Mouse (Mus musculus): ENCODE data around the gene Slc17a2. TPM values are rescaled to one million over a fixed set of nuclear protein-coding genes. Genes with fewer than 3 reads are reported as not detected.

Gene Slc17a2
- polyA plus RNA-seq, 1 experiment from 2014 or later: not detected

DNA sequence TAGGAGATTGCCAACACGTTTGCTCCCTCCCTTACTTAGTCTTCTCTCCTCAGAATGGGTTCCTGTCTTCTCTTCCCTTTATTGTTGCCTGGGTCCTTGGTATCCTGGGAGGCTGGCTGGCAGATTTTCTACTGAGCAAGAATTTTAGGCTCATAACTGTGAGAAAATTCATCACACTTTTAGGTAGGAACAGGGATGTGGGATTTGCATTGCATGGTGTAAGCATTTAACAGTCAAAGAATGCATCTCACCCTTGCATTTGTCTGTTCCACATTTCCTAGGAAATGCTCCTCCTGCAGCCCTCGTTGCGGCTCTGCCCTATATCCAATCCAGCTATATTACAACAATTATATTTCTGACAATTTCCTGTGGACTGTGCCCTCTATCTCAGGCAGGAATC is 49.6 kb downstream of the Slc17a2 start:
- Histone ChIP-seq H3K4me3 (replicated peaks) (no peak overlapping the region), H3K4me2 (no peak overlapping the region), H3K36me3 (no peaks in the 10 kb centered on the region), H3K27ac (no peak overlapping the region), H3K9me3 (no peaks in the 10 kb centered on the region), H3K9ac (replicated peaks) (no peak overlapping the region), H3K27me3 (no peaks in the 10 kb centered on the region), H3K4me1 (replicated peaks) (no peaks in the 10 kb centered on the region)
- ATAC-seq (ENCODE audit: insufficient number of reproducible peaks, insufficient read depth, low FRiP score, low TSS enrichment, low read depth): no peak
- WGBS: 66% methylated on average over 3 of the region's 3 CpGs

DNA sequence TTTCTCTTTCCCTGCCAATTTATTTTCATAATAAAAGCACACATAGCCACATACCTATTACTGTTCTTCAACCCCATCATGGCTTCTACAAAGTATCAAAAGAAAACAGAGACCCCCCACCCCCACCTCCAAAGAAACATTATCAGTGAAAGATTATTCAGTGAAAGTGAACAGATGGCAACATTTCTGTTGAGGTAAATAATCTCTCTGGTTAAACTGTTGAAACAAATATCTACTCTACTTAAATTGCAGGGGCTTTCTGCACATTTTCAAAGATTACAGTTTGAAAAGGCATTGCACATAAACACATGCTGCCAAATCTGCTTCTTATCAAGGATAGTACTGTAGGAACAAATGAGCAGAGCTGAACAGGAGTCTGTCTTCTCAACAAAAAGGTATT is 55.0 kb downstream of the Slc17a2 start:
- no peaks in the 10 kb centered on the region for H3K27me3 ChIP-seq
- no peaks in the 10 kb centered on the region for H3K36me3 ChIP-seq
- H3K9me3 ChIP-seq: no peaks in the 10 kb centered on the region
- H3K9ac ChIP-seq (replicated peaks): no peak overlapping the region
- no peak overlapping the region for H3K4me3 ChIP-seq (replicated peaks)
- H3K4me2 ChIP-seq: no peak overlapping the region
- H3K4me1 ChIP-seq (replicated peaks): 0 out of 2 replicates have a peak, but pooled peaks cover 5% of the 10 kb centered on the region
- ATAC-seq (ENCODE audit: insufficient number of reproducible peaks, insufficient read depth, low FRiP score, low TSS enrichment, low read depth): no peak
- no peak overlapping the region for H3K27ac ChIP-seq

DNA sequence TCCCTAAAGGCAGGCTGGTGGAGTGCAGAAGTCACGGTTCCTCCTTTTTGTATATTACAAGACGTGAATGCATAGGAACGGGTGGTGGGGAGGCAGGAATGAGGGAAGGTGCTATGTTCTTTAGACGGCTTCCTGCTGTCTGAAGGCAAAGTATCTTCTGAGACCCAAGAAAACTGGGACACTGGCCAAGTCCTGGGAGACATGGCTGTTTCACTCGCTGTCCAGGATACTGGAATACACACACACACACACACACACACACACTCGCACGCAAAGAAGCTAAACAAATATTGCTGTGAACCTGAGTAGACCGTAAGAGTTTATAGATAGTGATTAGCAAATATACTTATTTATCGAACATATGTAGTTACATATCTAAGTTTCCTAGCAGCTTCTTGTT is 57.9 kb downstream of the Slc17a2 start:
- Histone ChIP-seq H3K27ac (no peak overlapping the region), H3K9me3 (no peaks in the 10 kb centered on the region), H3K4me1 (replicated peaks) (peaks cover 8% of the 10 kb centered on the region; the same call in 1 of the 2 replicates), H3K4me3 (replicated peaks) (no peak overlapping the region), H3K4me2 (no peak overlapping the region), H3K9ac (replicated peaks) (no peak overlapping the region), H3K27me3 (no peaks in the 10 kb centered on the region), H3K36me3 (no peaks in the 10 kb centered on the region)
- 91% methylated on average over 9 of the region's 9 CpGs for WGBS
- no peak for ATAC-seq (ENCODE audit: insufficient number of reproducible peaks, insufficient read depth, low FRiP score, low TSS enrichment, low read depth)

DNA sequence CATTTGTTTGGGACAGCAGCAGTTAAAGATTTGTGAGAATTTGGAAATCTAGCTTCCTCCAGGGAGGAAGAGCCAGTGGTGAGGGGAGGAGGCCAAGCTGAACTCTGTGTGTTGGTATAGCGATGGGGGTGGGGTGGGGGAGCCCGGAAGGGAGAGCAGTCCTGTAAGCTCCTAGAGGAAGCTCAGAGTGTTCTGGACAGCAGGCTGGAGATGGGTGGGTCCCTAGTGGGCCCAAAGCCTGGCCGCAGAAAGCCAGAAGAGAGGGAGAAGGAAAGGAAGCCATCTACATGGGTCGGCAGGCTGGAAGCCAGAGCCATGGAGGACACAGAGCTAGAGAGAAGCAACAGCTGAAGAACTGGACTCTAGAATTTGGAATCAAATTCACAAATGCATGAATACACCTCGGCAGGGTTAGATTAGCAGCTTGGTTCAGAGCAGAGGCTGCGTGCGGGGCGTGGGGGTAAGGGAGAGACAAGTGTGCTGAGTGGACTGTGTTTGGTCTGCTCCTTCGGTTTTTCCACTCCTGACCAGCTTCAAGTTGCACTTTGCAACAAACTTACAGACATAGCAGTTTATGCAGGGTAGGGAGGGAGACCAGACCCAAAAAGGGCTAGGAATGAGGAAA is 59.4 kb downstream of the Slc17a2 start:
- Histone ChIP-seq H3K4me3 (replicated peaks) (no peak overlapping the region), H3K27ac (no peak overlapping the region), H3K36me3 (no peaks in the 10 kb centered on the region), H3K4me2 (no peak overlapping the region), H3K27me3 (no peaks in the 10 kb centered on the region), H3K9me3 (no peaks in the 10 kb centered on the region), H3K9ac (replicated peaks) (no peak overlapping the region), H3K4me1 (replicated peaks) (peaks cover 8% of the 10 kb centered on the region; the same call in 1 of the 2 replicates)
- ATAC-seq (ENCODE audit: insufficient number of reproducible peaks, insufficient read depth, low FRiP score, low TSS enrichment, low read depth): no peak
- WGBS: 75% methylated on average over 9 of the region's 9 CpGs

DNA sequence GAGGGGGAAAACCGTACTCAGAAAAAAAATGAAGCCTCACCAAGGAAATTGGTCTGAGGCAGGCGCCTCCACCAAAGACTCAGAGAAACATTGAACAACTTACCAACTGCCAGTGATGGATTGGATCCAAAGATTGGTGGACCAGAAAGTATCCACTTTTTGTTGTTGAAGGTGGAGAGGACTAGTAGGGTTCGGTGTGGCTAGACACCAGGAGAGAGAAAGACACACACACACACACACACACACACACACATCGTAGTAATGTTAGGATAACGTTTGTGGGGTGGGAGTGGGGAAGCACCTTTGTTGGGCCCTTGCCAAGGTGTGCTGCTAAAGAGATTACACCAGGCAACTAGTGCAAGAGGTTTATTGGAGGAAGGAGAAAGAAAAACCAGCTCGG is 60.2 kb downstream of the Slc17a2 start:
- Histone ChIP-seq H3K36me3 (no peaks in the 10 kb centered on the region), H3K9ac (replicated peaks) (no peak overlapping the region), H3K4me1 (replicated peaks) (peaks cover 8% of the 10 kb centered on the region; the same call in 1 of the 2 replicates), H3K4me3 (replicated peaks) (no peak overlapping the region), H3K27me3 (no peaks in the 10 kb centered on the region), H3K9me3 (no peaks in the 10 kb centered on the region), H3K27ac (no peak overlapping the region), H3K4me2 (no peak overlapping the region)
- 85% methylated on average over 6 of the region's 6 CpGs for WGBS
- ATAC-seq (ENCODE audit: insufficient number of reproducible peaks, insufficient read depth, low FRiP score, low TSS enrichment, low read depth): no peak

DNA sequence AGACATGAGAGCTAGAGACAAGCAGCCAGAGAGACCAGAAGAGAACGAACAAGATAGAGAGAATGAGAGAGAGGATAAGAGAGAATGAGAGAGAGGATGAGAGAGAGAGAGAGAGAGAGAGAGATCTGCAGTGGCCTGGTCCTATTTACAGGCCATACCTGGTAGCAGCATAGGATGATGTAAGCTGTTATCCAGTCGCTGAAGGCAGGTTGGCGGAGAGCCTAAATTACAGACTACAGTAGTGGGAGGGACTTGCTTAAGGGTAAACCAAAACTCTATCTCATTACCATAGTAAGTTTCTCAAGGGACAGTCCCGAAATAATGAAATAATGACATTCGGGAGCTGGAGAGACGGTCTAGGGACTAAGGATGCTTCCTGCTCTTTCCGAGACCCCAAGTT is 60.6 kb downstream of the Slc17a2 start, which contains the start of gene Slc17a1:
Gene Slc17a1, plus strand, starts transcription at position 346 of the 400 bp plus-strand sequence.
- 87% methylated on average over 7 of the region's 7 CpGs for WGBS
- Histone ChIP-seq H3K27ac (no peak within 1 kb of the TSS), H3K27me3 (no peaks in the 10 kb centered on the region)

DNA sequence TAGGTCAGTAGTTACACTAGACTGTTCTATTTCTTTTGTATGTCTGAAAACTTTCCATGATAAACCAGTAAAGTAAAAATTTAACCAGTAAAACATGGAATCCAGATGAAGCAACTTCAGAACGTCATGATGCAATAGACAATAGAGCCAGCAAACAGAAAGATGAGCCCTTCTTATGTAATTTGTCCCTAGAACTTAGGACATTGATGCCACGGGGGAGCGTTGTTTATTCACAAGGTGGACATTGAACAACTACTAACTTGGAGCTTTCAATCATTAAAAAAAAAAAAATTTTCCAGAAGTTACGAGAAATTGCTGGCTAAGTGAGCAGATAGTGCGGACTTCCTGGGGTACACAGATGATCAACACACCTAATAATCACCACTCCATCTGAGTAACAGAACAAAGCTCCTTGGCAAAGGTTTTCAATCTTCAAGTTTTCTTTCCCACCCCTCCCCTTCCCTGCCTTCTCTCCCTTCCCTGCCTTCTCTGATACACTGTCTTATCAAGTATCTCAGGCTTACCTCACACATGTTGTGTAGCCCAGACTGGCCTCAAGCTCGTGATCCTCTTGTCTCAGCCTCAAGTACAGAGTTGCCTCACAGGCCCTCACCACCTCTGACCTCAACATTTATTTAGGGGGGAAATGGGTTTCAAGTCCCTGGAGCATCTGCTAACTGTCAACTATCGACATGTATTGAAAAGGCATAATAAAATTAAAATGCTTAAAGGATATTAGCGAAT is 62.2 kb downstream of the Slc17a2 start:
- no peak overlapping the region for H3K4me3 ChIP-seq (replicated peaks)
- H3K4me1 ChIP-seq (replicated peaks): peaks cover 8% of the 10 kb centered on the region; the same call in 1 of the 2 replicates
- H3K27me3 ChIP-seq: no peaks in the 10 kb centered on the region
- H3K27ac ChIP-seq: no peak overlapping the region
- no peak for ATAC-seq (ENCODE audit: insufficient number of reproducible peaks, insufficient read depth, low FRiP score, low TSS enrichment, low read depth)
- no peaks in the 10 kb centered on the region for H3K36me3 ChIP-seq
- no peak overlapping the region for H3K9ac ChIP-seq (replicated peaks)
- H3K4me2 ChIP-seq: no peak overlapping the region
- WGBS: 89% methylated on average over 8 of the region's 8 CpGs
- no peaks in the 10 kb centered on the region for H3K9me3 ChIP-seq

More for the DNA sequence above, 60.6 kb downstream of the Slc17a2 start, which contains the start of gene Slc17a1:
- Histone ChIP-seq H3K4me2 (no peak within 1 kb of the TSS), H3K36me3 (no peaks in the 10 kb centered on the region), H3K9me3 (no peaks in the 10 kb centered on the region), H3K4me3 (replicated peaks) (no peak within 1 kb of the TSS), H3K9ac (replicated peaks) (no peak within 1 kb of the TSS), H3K4me1 (replicated peaks) (peaks cover 8% of the 10 kb centered on the region; the same call in 1 of the 2 replicates)
- no peak for ATAC-seq (ENCODE audit: insufficient number of reproducible peaks, insufficient read depth, low FRiP score, low TSS enrichment, low read depth)

DNA sequence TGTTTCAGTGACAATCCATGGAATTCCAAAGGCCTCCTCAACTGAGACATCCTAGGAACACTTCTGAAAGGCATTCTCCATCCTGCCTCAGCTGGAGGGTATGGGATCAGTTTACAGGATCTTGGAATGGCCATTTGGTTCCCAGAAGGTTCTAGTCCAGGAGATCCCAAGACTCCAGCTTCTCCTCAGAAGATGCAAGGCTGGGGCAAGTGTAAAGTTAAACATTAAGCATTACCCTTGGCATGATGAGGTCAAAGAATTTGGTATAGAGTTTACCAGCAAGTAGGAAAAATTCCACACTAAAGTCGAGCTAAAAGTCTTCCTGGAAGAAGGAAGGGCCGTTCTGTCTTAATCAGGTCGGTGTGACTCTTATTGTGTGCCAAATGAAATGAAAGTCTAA is 63.2 kb downstream of the Slc17a2 start:
- 83% methylated on average over 3 of the region's 3 CpGs for WGBS
- H3K4me2 ChIP-seq: no peak overlapping the region
- ATAC-seq (ENCODE audit: insufficient number of reproducible peaks, insufficient read depth, low FRiP score, low TSS enrichment, low read depth): no peak
- H3K27ac ChIP-seq: no peak overlapping the region
- H3K9me3 ChIP-seq: no peaks in the 10 kb centered on the region
- no peaks in the 10 kb centered on the region for H3K27me3 ChIP-seq
- no peaks in the 10 kb centered on the region for H3K36me3 ChIP-seq
- no peak overlapping the region for H3K4me3 ChIP-seq (replicated peaks)
- peaks cover 8% of the 10 kb centered on the region; the same call in 1 of the 2 replicates for H3K4me1 ChIP-seq (replicated peaks)
- H3K9ac ChIP-seq (replicated peaks): no peak overlapping the region

DNA sequence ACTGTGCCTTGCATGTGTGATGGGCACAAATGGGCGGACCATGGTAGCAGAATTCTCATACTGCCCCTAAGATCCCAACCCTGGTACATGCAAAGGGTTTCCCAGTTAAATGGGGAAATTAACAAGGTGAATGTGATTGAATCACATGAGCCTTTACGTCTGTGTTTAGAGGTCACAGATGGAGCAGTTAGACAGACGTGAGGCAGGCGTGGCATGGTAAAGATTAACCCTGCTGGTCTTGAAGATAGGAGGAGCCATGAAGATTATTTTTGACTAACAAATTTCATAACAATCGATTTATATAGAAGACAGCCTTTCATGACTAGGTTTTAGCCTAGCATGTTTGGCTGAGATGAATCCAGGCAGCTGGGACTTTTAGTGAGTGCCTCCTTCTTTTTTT is 66.3 kb downstream of the Slc17a2 start:
- Histone ChIP-seq H3K27ac (no peak overlapping the region), H3K27me3 (no peaks in the 10 kb centered on the region), H3K4me3 (replicated peaks) (no peak overlapping the region), H3K36me3 (no peaks in the 10 kb centered on the region), H3K9ac (replicated peaks) (no peak overlapping the region), H3K4me1 (replicated peaks) (peaks cover 2% of the 10 kb centered on the region; the same call in 1 of the 2 replicates), H3K4me2 (no peak overlapping the region), H3K9me3 (no peaks in the 10 kb centered on the region)
- WGBS: 77% methylated on average over 5 of the region's 5 CpGs
- ATAC-seq (ENCODE audit: insufficient number of reproducible peaks, insufficient read depth, low FRiP score, low TSS enrichment, low read depth): no peak
